Mouse (Mus musculus) left cerebral cortex, adult 2 months (tissue): ENCODE measurements around the gene Hist1h2bb. TPM values are rescaled to one million over a fixed set of nuclear protein-coding genes. Genes with fewer than 3 reads are reported as not detected.
"Not testable (repeated sequence)": the region's sequence is repeated elsewhere in the genome, so short reads cannot be mapped to it uniquely, and the experiment has no call there.

ENCODE experiments used
- DNase-seq, 2 experiments: peaks; one replicate each; pipeline ENCODE4 v3.0.0; 2021 to 2022; ENCODE audit warnings: low spot score in 2 of 2, mixed read lengths in 1 of 2; ENCODE audit errors: extremely low spot score in 1 of 2
- H3K27ac ChIP-seq: fragments of 200-600 bp; 2 replicates; pipeline ENCODE4 v1.8.1; 2022
- H3K4me3 ChIP-seq: fragments of 200-600 bp; 2 replicates; pipeline ENCODE4 v1.8.1; 2022
- CTCF ChIP-seq: fragments of 200-600 bp; IDR thresholded peaks from 2 replicates; pipeline ENCODE4 v1.8.1; 2022; ENCODE audit warnings: antibody characterized with exemption, mild to moderate bottlenecking, moderate library complexity
- intact Hi-C: fragments of 180-260 bp; cut with DNase I; formaldehyde crosslinking; loops from one replicate; pipeline ENCODE4 v1.15.1; 2025
- long read RNA-seq, 2 experiments: library from polyadenylated mRNA; stranded (forward); transcript quantifications; one replicate each; pipeline ENCODE4 v2.0.0; 2021; ENCODE audit warnings: borderline mapping rate in 2 of 2
- total RNA-seq, 2 experiments: library from RNA; stranded (reverse); gene quantifications; 2 replicates each; pipeline ENCODE4 v1.2.3; 2021

Hist1h2bb gene
- total RNA-seq, result 10 to 100 TPM; 12.3 to 19.0 TPM
- long read RNA-seq, experiment 1, result 0 reads
- long read RNA-seq, experiment 2, result 0 reads

GRCm38 (mm10) chr13:23746201-23747080 lies at the start of gene Hist1h2bb:
Hist1h2bb (plus strand) TSS chr13:23746734.
- H3K27ac ChIP-seq, result peak within 1 kb of the TSS; percentile 98
- H3K4me3 ChIP-seq, result peak within 1 kb of the TSS; percentile 55
- DNase-seq, result peak; percentile 66
- intact Hi-C loops, result loop anchor here (2.0 to 10.0 kb wide), 2 partner anchors 164 to 312 kb away; no protein-coding TSS in a partner anchor

GRCm38 (mm10) chr13:23697491-23698299 lies 48.8 kb upstream of the Hist1h2bb start:
- peak overlapping the region; percentile 82 for H3K27ac ChIP-seq
- DNase-seq, result peak in 1 of 2 experiments; percentile 56
- intact Hi-C loops, result loop anchor here (1.0 to 10.0 kb wide), 6 partner anchors 12 to 1943 kb away; partner anchors contain the start of genes Hist1h1b, Hist1h1e, Hist1h2ag and Hist1h2ak
- peak overlapping the region; percentile 62 for H3K4me3 ChIP-seq
- peak; percentile 79 for TF ChIP-seq CTCF

- peak within 1 kb of the TSS; percentile 62 for H3K4me3 ChIP-seq
- no peak; the same call in 1 of the 2 replicates for TF ChIP-seq CTCF
- DNase-seq, result peak; percentile 99
- intact Hi-C loops, result loop anchor here (1.0 to 10.0 kb wide), 6 partner anchors 13 to 1943 kb away; partner anchors contain the start of genes Hist1h1b, Hist1h1e, Hist1h2ag and Hist1h2ak
- peak within 1 kb of the TSS; percentile 82 for H3K27ac ChIP-seq
Observed at GRCm38 (mm10) chr13:23698300-23698693, 48.2 kb upstream of the Hist1h2bb start, which contains the start of gene Hist1h4c. Hist1h4c (minus strand) TSS chr13:23698454.

- Histone ChIP-seq H3K27ac (no peak overlapping the region), H3K4me3 (peak overlapping the region; percentile 62; the same call in 1 of the 2 replicates)
- DNase-seq, result no peak
- TF ChIP-seq CTCF, result no peak
- intact Hi-C loops, result loop anchor here (1.0 to 10.0 kb wide), 6 partner anchors 14 to 1944 kb away; partner anchors contain the start of genes Hist1h1b, Hist1h1e, Hist1h2ag and Hist1h2ak
Observed at GRCm38 (mm10) chr13:23698996-23699395, 47.5 kb upstream of the Hist1h2bb start.

- DNase-seq, result no peak
Observed at GRCm38 (mm10) chr13:23699767-23700166, 46.8 kb upstream of the Hist1h2bb start.

GRCm38 (mm10) chr13:23700786-23701520 lies 45.6 kb upstream of the Hist1h2bb start:
- peak; percentile 90 for TF ChIP-seq CTCF
- intact Hi-C loops, result loop anchor here (1.0 kb wide), 1 partner anchor 31 kb away; no protein-coding TSS in a partner anchor
- Histone ChIP-seq H3K27ac (no peak overlapping the region), H3K4me3 (no peak overlapping the region)
- DNase-seq, result peak; percentile 65

More at GRCm38 (mm10) chr13:23699767-23700166, 46.8 kb upstream of the Hist1h2bb start:
- Histone ChIP-seq H3K4me3 (no peak overlapping the region), H3K27ac (no peak overlapping the region)
- TF ChIP-seq CTCF, result peak; percentile 34
- intact Hi-C loops, result loop anchor here (5.0 to 10.0 kb wide), 5 partner anchors 77 to 1945 kb away; partner anchors contain the start of genes Hist1h1b, Hist1h1e, Hist1h2ag and Hist1h2ak

- Histone ChIP-seq H3K27ac (no peak overlapping the region), H3K4me3 (no peak overlapping the region)
- intact Hi-C loops, result no loop called here
- no peak for DNase-seq
- no peak for TF ChIP-seq CTCF
Observed at GRCm38 (mm10) chr13:23702220-23702619, 44.3 kb upstream of the Hist1h2bb start.

GRCm38 (mm10) chr13:23702801-23703200 lies 43.7 kb upstream of the Hist1h2bb start:
- intact Hi-C loops, H3K27ac ChIP-seq, H3K4me3 ChIP-seq, DNase-seq: not testable (repeated sequence)

- intact Hi-C loops, result no loop called here
- no peak for TF ChIP-seq CTCF
- no peak for DNase-seq
Observed at GRCm38 (mm10) chr13:23705751-23706356, 40.7 kb upstream of the Hist1h2bb start.

GRCm38 (mm10) chr13:23706771-23707170 lies 39.8 kb upstream of the Hist1h2bb start:
- intact Hi-C loops, result no loop called here
- Histone ChIP-seq H3K27ac (no peak overlapping the region), H3K4me3 (no peak overlapping the region)
- DNase-seq, result no peak
- no peak for TF ChIP-seq CTCF

More at GRCm38 (mm10) chr13:23705751-23706356, 40.7 kb upstream of the Hist1h2bb start:
- H3K4me3 ChIP-seq, result no peak overlapping the region
- no peak overlapping the region for H3K27ac ChIP-seq
